Mouse (Mus musculus) layer of hippocampus, postnatal 10 days (tissue): Measurements from ENCODE around the gene Otx2. TPM values are rescaled to one million over a fixed set of nuclear protein-coding genes. Genes with fewer than 3 reads are reported as not detected.
A peak's percentile ranks its signal among the peaks of the same experiment; 100 is the strongest.

ENCODE experiments used
- DNase-seq, 2 experiments: peaks; one replicate each; pipeline ENCODE4 v3.0.0; 2021; ENCODE audit warnings: low spot score in 2 of 2
- long read RNA-seq: library from polyadenylated mRNA; stranded (forward); transcript quantifications from one replicate; pipeline ENCODE4 v2.0.0, GENCODE M21; 2023
- total RNA-seq, 2 experiments: library from RNA; stranded (reverse); gene quantifications; 2 replicates each; pipeline ENCODE4 v1.2.3; 2021

The Otx2 gene
- total RNA-seq, result 1 to 10 TPM in 1 of 2 experiments, under 1 TPM in 1; 0.74 to 3.1 TPM
- long read RNA-seq, partial matches to known transcripts, result 0 of 2 reads
- long read RNA-seq, other reads (novel, unspliced or antisense), result 2 of 2 reads

GRCm38 (mm10) chr14:48673541-48673940 lies at the start of gene Otx2:
Gene Otx2 (minus strand): TSS chr14:48673819.
- no peak for DNase-seq

GRCm38 (mm10) chr14:48722763-48723162 lies 49.1 kb upstream of the Otx2 start:
- DNase-seq, result no peak

- no peak for DNase-seq
Observed at GRCm38 (mm10) chr14:48719296-48719695, 45.7 kb upstream of the Otx2 start.

GRCm38 (mm10) chr14:48717632-48718279 lies 44.1 kb upstream of the Otx2 start:
- no peak for DNase-seq

GRCm38 (mm10) chr14:48716456-48716855 lies 42.8 kb upstream of the Otx2 start:
- no peak for DNase-seq

- DNase-seq, result peak; percentile 7 to 12
Observed at GRCm38 (mm10) chr14:48710871-48711370, 37.3 kb upstream of the Otx2 start.

- no peak for DNase-seq
Observed at GRCm38 (mm10) chr14:48710062-48710870, 36.6 kb upstream of the Otx2 start.

GRCm38 (mm10) chr14:48709371-48710061 lies 35.9 kb upstream of the Otx2 start:
- peak; percentile 37 to 40 for DNase-seq

GRCm38 (mm10) chr14:48707844-48708383 lies 34.3 kb upstream of the Otx2 start:
- no peak for DNase-seq

- DNase-seq, result no peak
Observed at GRCm38 (mm10) chr14:48707391-48707790, 33.8 kb upstream of the Otx2 start.

GRCm38 (mm10) chr14:48700790-48701370 lies 27.3 kb upstream of the Otx2 start:
- DNase-seq, result no peak

GRCm38 (mm10) chr14:48679590-48679989 lies 6.0 kb upstream of the Otx2 start:
- DNase-seq, result no peak

- DNase-seq, result no peak
Observed at GRCm38 (mm10) chr14:48678674-48679073, 5.1 kb upstream of the Otx2 start.

GRCm38 (mm10) chr14:48674036-48674831 lies 615 bp upstream of the Otx2 start:
- no peak for DNase-seq

GRCm38 (mm10) chr14:48672611-48673176 lies 925 bp downstream of the Otx2 start:
- DNase-seq, result no peak

GRCm38 (mm10) chr14:48671480-48672240 lies 2.0 kb downstream of the Otx2 start:
- DNase-seq, result no peak

- no peak for DNase-seq
Observed at GRCm38 (mm10) chr14:48670761-48671479, 2.7 kb downstream of the Otx2 start.

- no peak for DNase-seq
Observed at GRCm38 (mm10) chr14:48670258-48670630, 3.4 kb downstream of the Otx2 start.
